Mouse (Mus musculus) left cerebral cortex, postnatal 25 days (tissue): Measurements from ENCODE around the gene Il24. TPM values are rescaled to one million over a fixed set of nuclear protein-coding genes. Genes with fewer than 3 reads are reported as not detected.

ENCODE experiments used
- DNase-seq, 2 experiments: peaks; one replicate each; pipeline ENCODE4 v3.0.0; 2022; ENCODE audit warnings: low spot score in 2 of 2, mixed read lengths in 1 of 2
- intact Hi-C: fragments of 180-260 bp; cut with DNase I; formaldehyde crosslinking; loops from one replicate; pipeline ENCODE4 v1.15.1; 2025
- total RNA-seq, 2 experiments: library from RNA; stranded (reverse); gene quantifications; 2 replicates each; pipeline ENCODE4 v1.2.3; 2021

Gene Il24
- total RNA-seq: not detected

GRCm38 (mm10) chr1:130887354-130887753, at the start of gene Il24:
TSS of gene Il24 (minus strand) at chr1:130887454.
- intact Hi-C loops: no loop called here
- no peak for DNase-seq

- no peak for DNase-seq
- intact Hi-C loops: no loop called here
Observed at GRCm38 (mm10) chr1:130936351-130936750, 49.1 kb upstream of the Il24 start.

DNA sequence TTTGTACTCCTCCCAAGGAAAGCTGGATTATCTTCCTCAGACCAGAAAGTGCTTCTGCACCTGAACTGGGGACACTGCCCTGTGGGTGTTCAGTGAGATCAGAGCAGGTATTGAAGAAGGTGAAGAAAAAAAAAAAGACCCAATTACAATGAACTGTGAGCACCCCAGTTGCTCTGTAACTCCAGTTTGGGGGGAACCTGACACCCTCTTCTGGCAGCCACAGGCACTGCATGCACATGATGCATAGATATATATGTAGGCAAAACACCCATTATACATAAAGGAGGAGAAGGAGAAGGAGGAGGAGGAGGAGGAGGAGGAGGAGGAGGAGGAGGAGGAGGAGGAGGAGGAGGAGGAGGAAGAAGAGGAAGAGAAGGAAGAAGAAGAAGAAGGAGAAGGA, 39.2 kb upstream of the Il24 start:
- intact Hi-C loops: no loop called here
- DNase-seq: no peak

DNA sequence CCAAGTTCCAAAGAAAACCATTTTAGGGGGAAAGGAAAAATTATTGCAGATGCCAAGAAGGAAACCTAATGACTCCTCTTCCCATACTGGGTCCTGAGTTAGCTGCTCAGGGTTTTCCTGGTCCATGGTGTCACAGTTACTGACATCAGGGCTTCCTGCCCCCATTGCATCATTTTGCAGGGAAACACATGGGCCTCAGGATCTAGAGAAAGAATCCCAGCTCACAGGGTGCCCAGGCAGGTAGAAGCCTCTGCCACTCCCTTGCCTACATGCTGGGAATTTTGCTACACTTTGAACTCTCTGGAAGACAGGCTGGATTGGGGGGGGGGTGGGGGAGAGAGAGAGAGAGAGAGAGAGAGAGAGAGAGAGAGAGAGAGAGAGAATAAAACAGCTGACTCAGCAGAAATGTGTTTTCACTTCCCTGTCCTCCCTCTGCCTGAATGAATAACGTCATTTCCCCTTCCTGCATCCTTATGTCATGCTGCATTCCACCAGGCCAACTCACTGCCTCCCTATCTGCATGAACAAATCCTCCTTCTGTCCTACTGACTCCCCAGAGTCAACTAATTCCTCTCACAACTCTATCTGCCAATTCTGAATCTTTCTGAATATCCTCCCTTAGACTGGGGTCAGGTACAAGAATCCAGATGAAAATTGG, 31.2 kb upstream of the Il24 start:
- no peak for DNase-seq

DNA sequence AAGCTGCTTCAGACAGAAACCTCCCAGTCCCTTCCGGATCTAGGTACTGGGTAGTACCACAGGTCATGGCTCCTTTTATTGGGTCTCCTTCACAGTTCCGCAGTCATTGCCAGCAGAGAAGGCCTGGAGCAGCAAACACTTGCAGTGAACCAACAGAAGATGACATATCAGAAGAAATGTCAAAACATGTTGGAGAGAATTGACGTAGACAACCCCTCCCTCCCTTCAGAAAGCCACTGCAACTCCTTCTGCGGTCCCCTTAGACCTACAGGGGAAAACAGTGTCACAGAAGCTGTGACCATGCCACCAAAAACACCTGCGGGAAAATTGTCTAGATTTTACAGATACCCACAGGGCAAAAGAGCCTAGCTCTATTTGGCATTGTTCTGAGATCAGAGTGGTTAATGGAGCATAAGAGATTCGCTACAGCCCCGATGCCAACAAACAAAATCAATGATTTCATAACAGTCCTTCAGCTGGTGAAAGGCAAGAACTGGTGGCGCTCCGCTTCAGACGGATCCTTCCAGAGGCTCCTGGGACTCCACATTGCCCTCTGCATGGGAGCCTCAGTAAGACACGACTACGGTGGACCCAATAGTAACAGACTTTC, 24.3 kb upstream of the Il24 start, which contains the start of gene Il20:
Il20 (minus strand) TSS at position 51 of the 610 bp plus-strand sequence.
- no peak for DNase-seq
- intact Hi-C loops: no loop called here

More for the DNA sequence above, 31.2 kb upstream of the Il24 start:
- intact Hi-C loops: no loop called here

DNA sequence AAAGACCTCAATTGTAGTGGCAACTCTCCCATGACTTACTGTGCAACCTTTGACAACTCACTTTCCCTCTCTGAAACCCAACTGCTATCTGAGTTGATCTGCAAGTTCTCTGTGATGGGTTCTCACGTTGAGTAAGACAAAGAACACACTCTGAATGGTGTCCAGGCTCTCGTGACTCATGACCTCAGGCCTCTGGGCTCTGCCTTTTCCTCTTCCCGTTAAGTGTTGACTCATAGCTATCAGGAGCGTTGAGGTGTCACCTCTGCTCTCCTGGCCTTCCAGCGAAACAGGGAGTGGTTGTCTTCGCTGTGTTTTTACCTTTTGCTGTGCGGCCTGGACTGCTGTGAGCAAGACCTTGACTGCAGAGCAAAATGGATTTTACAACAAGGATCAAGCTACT, 15.3 kb upstream of the Il24 start:
- DNase-seq: no peak
- intact Hi-C loops: no loop called here

DNA sequence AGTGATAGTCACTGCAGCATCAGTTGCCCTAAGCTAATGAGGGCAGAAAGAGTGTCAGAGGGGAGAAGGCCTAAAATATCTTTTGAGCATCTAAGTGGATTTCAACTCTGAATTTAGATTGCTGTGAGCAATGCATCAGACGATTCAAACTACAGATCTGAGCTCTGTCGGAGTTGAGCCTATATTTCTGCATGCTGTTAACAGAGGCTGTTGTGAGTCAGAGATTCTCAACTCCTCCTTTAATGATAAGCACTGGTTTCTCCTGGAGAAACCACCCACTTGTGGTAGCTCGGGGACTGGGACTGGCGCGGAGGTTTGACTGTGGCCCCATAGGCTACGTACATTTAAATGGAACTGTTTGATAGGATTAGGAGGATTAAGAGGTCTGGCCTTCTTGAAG, 7.2 kb upstream of the Il24 start:
- intact Hi-C loops: no loop called here
- peak in 1 of 2 experiments; percentile 17 for DNase-seq

- intact Hi-C loops: no loop called here
- no peak for DNase-seq
Observed at GRCm38 (mm10) chr1:130893329-130894040, 6.2 kb upstream of the Il24 start.

DNA sequence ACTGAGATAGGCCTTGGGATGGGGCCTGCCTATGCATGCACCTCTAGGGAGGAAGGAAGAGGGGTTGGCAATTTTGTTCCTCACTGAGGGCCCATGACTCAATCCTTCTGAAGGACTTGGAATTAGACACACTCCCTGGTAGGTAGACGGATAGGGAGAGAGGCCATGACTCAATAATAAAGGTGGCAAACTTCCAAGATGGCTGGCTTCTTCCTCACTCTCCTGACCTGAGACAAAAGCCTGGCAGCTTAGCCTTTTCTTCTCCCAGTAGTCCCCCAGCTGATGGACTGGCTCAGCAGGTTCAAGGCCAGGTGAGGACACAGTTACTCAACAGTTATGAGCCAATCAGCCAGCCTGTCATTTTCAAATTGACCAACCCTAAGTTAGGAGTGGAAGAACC, 5.2 kb upstream of the Il24 start:
- intact Hi-C loops: no loop called here
- no peak for DNase-seq

DNA sequence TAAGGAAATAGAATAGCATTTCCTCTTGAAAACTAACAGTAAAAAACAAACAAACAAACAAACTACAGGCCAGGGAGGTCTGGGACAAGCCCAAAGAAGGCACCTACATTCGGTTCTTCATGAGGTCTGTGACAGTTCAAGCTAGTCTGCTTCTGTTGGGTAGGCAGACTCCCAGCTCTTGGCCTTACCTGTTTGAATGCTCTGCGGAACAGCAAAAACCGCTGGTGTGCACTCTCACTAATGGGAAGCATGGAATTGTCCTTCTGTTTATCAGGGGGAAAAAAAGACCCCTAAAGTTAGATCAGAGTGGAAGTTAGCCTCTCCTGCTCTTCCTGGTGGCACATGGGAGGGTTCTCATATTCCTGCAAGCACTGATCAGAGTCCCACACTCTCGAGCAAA, 4.1 kb downstream of the Il24 start:
- no peak for DNase-seq
- intact Hi-C loops: no loop called here

GRCm38 (mm10) chr1:130879927-130880326, 7.3 kb downstream of the Il24 start:
- intact Hi-C loops: loop anchor here (5.0 kb wide), 2 partner anchors 82 to 387 kb away; no protein-coding TSS in a partner anchor

DNA sequence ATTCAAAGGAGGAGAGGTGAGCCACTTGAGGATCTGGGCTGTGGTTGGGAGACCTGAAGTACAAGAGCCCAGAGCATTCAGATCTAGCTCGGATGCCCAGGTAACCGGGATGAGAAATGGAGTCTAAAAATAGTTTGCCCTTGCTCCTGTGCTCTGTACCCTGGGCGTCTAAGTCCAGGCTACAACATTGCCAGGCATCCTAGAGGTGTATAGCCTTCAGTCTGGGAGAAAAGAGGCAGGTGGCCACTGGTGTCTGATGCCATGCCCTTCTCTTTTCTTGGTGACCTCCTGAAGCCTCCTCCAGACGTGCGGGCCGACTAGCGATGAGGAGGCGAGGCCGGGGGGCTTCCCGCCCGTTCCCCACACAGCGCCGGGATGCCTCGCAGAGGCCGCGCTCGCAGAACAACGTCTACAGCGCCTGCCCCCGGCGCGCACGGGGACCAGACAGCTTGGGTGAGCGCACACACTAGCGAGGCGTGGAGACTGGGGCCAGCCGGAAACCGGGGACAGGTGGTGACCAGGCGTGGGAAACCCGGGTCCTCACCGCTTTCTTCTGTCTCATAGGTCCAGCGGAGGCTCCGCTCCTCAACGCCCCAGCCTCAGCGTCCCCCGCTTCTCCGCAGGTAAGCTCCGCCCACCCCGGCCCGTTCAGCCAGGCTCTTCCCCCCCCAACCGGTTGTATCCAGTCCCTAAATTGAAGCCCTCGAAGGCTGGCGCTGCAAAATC, 9.2 kb downstream of the Il24 start:
- intact Hi-C loops: loop anchor here (1.0 to 5.0 kb wide), 3 partner anchors 84 to 389 kb away; no protein-coding TSS in a partner anchor
- DNase-seq: peak in 1 of 2 experiments; percentile 8

More at GRCm38 (mm10) chr1:130879927-130880326, 7.3 kb downstream of the Il24 start:
- no peak for DNase-seq

GRCm38 (mm10) chr1:130876931-130877509, 10.2 kb downstream of the Il24 start:
- peak; percentile 76 to 79 for DNase-seq
- intact Hi-C loops: loop anchor here (1.0 to 5.0 kb wide), 3 partner anchors 85 to 390 kb away; no protein-coding TSS in a partner anchor

DNA sequence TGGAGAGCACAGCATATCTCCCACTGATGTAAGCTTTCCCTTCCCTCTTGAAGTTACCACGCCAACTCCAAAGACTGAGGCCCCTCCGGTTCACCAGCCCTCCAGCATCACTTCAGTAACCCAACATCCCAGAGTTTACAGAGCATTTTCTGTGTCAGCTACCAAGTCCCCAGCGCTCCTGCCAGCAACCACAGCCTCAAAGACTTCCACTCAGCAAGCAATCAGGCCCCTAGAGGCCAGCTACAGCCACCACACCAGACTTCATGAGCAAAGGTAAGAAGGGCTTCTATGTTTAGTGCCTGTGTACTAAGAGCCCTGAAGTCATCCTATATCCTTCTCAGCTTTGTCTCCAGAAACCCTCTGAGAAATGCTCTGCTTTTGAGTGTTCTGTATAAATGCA, 11.3 kb downstream of the Il24 start:
- intact Hi-C loops: loop anchor here (1.0 to 5.0 kb wide), 3 partner anchors 86 to 391 kb away; no protein-coding TSS in a partner anchor
- DNase-seq: no peak

DNA sequence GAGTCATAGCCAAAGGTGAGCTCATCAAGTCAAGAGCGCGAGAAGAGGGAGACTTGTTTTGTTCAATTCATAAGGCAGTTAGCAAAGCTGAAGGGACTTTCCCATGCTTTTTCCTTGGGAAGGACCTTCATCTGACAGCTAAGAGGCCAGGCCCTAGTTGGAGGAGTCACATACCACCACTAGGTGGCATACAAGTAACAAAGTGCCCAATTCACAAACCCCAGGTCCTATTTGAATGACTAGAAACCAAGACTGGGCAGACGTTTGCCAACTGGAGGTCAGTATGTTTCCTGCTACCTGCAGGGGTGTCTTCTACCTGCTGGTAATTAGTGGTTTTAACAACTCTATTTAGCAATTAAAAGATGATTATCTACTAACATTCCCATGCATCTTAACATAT, 12.1 kb downstream of the Il24 start:
- DNase-seq: peak; percentile 53 to 72
- intact Hi-C loops: loop anchor here (1.0 to 5.0 kb wide), 3 partner anchors 87 to 392 kb away; no protein-coding TSS in a partner anchor

- intact Hi-C loops: no loop called here
- DNase-seq: no peak
Observed at GRCm38 (mm10) chr1:130872912-130873311, 14.3 kb downstream of the Il24 start.

DNA sequence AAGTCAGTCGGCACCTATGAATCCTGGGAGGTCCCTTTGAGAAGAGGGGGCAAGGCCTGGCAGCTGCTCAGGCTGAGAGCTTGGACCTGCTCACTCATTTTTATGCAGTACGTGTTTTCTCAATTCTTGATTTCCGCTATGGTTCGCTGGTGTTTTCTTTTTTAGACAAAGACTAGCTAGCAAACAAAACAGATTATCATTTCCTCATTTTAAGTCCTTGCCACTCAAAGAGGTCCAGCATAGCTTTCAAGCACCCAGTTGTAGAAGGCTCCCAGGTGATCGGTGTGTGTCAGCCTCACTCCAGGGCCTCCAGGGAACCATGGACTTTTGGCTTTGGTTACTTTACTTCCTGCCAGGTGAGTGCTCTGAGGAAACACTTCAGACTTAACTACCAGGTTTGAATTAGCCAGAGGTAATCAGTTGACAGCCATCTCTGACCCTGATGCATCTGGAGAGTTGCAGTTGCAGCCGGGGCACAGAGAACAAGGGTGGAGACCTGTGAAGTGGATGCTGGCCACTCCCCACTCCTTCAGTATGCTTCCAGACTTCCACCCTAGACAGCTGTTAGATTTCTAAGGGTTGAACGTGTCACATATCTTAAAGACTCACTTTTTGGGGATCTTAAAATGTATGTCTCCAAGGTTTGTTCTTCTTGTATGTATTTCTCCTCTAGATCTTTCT, 21.6 kb downstream of the Il24 start, which contains the start of gene Fcmr:
Fcmr (plus strand) TSS at position 129 of the 681 bp plus-strand sequence.
- DNase-seq: no peak
- intact Hi-C loops: no loop called here

DNA sequence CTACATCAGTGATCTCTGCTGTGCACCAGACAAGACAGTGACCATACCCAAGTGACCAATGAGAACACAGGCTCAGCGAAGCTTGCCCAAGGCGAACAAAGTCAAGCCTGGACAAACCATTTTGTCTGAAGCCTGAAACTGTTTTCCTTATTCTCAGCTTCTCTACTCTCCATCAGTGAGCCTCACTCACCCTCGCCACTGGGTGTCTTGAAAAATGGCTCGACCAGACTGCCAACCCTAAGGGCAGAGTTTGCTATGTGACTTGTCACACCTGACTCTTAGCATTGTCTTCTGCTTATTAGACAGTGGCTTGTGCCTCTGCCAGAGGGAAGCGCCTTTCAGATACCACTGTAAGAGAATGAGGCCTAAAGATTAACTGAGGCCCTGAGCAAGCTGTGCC, 22.5 kb downstream of the Il24 start:
- DNase-seq: no peak
- intact Hi-C loops: no loop called here

GRCm38 (mm10) chr1:130864238-130864637, 23.0 kb downstream of the Il24 start:
- peak in 1 of 2 experiments; percentile 26 for DNase-seq
- intact Hi-C loops: no loop called here
